Mouse (Mus musculus) embryonic facial prominence, embryonic 12.5 days (tissue): ENCODE data around the gene Spata18. TPM values are rescaled to one million over a fixed set of nuclear protein-coding genes. Genes with fewer than 3 reads are reported as not detected.

Source experiments
- ATAC-seq: fragments of 200-750 bp; cut with Nextera tagmentation; 2 replicates; pipeline ENCODE4 v1.8.0; 2017; ENCODE audit not compliant: insufficient number of reproducible peaks, insufficient read depth, low FRiP score, low TSS enrichment
- H3K27ac ChIP-seq: fragments of 300-500 bp; sonication (generic); 2 replicates; pipeline ENCODE4 v1.5.1; 2016; ENCODE audit warnings: mild to moderate bottlenecking
- H3K27me3 ChIP-seq: fragments of 300-500 bp; sonication (generic); 2 replicates; pipeline ENCODE4 v1.6.1; 2016; ENCODE audit warnings: mild to moderate bottlenecking, moderate library complexity
- H3K36me3 ChIP-seq: fragments of 300-500 bp; sonication (generic); 2 replicates; pipeline ENCODE4 v1.6.1; 2016; ENCODE audit warnings: mild to moderate bottlenecking
- H3K4me1 ChIP-seq: fragments of 300-500 bp; sonication (generic); 2 replicates; pipeline ENCODE4 v1.6.1; 2016
- H3K4me2 ChIP-seq: fragments of 300-500 bp; sonication (generic); replicated peaks from 2 replicates; pipeline ENCODE4 v1.6.1; 2016; ENCODE audit warnings: mild to moderate bottlenecking, moderate library complexity
- H3K4me3 ChIP-seq: fragments of 300-500 bp; sonication (generic); 2 replicates; pipeline ENCODE4 v1.5.1; 2016; ENCODE audit warnings: mild to moderate bottlenecking
- H3K9ac ChIP-seq: fragments of 300-500 bp; sonication (generic); 2 replicates; pipeline ENCODE4 v1.6.1; 2016; ENCODE audit warnings: mild to moderate bottlenecking, moderate library complexity
- H3K9me3 ChIP-seq: fragments of 300-500 bp; sonication (generic); 2 replicates; pipeline ENCODE4 v1.6.1; 2016; ENCODE audit warnings: mild to moderate bottlenecking, moderate library complexity
- WGBS: fragments of 180-500 bp; shearing (Covaris S2); methylation state at CpG from one replicate; pipeline ENCODE4 v1.1.7; 2016; 5-methylcytosine and 5-hydroxymethylcytosine counted together
- polyA plus RNA-seq: library from polyadenylated mRNA; unstranded; fragments of >200 nt; fragmentation: Nextera tagmentation; extraction: Ambion mirVana; gene quantifications from 2 replicates; pipeline ENCODE4 v1.2.1, GENCODE M21; 2016

The Spata18 gene
- polyA plus RNA-seq = 0.29 TPM in 2 replicates

- no peaks in the 10 kb centered on the region for H3K36me3 ChIP-seq
- no peaks in the 10 kb centered on the region for H3K9me3 ChIP-seq
- H3K4me3 ChIP-seq = peak within 1 kb of the TSS; percentile 46
- H3K9ac ChIP-seq = peak within 1 kb of the TSS; percentile 31
- H3K4me1 ChIP-seq = peaks cover 26% of the 10 kb centered on the region
- H3K27me3 ChIP-seq = peaks cover 60% of the 10 kb centered on the region
- H3K4me2 ChIP-seq = peak within 1 kb of the TSS; percentile 92
- no peak for ATAC-seq
- no peak within 1 kb of the TSS for H3K27ac ChIP-seq
- WGBS = under 1% methylated on average over 57 of the region's 57 CpGs
Observed at GRCm38 (mm10) chr5:73651061-73651854, at the start of gene Spata18. Gene Spata18, plus strand, starts transcription at chr5:73651379.

- no peak overlapping the region for H3K4me3 ChIP-seq
- no peak overlapping the region for H3K27ac ChIP-seq
- H3K4me2 ChIP-seq = no peak overlapping the region
- no peaks in the 10 kb centered on the region for H3K36me3 ChIP-seq
- 0 out of 2 replicates have a peak, but pooled peaks cover 3% of the 10 kb centered on the region for H3K4me1 ChIP-seq
- WGBS = 72% methylated on average over 3 of the region's 3 CpGs
- H3K9ac ChIP-seq = no peak overlapping the region
- H3K9me3 ChIP-seq = no peaks in the 10 kb centered on the region; the same call in 1 of the 2 replicates
- H3K27me3 ChIP-seq = no peaks in the 10 kb centered on the region
- ATAC-seq = no peak
Observed at GRCm38 (mm10) chr5:73602865-73603264, 48.3 kb upstream of the Spata18 start.

- no peaks in the 10 kb centered on the region; the same call in 1 of the 2 replicates for H3K9me3 ChIP-seq
- no peaks in the 10 kb centered on the region for H3K36me3 ChIP-seq
- H3K4me1 ChIP-seq = no peaks in the 10 kb centered on the region
- ATAC-seq = no peak
- no peak overlapping the region for H3K27ac ChIP-seq
- H3K27me3 ChIP-seq = no peaks in the 10 kb centered on the region
- WGBS = 85% methylated on average over 6 of the region's 6 CpGs
- H3K4me3 ChIP-seq = no peak overlapping the region
- H3K4me2 ChIP-seq = no peak overlapping the region
- no peak overlapping the region for H3K9ac ChIP-seq
Observed at GRCm38 (mm10) chr5:73604542-73604941, 46.6 kb upstream of the Spata18 start.

- Histone ChIP-seq H3K9me3 (no peaks in the 10 kb centered on the region; the same call in 1 of the 2 replicates), H3K4me1 (no peaks in the 10 kb centered on the region), H3K27me3 (no peaks in the 10 kb centered on the region), H3K4me3 (no peak overlapping the region), H3K36me3 (no peaks in the 10 kb centered on the region), H3K9ac (no peak overlapping the region), H3K27ac (no peak overlapping the region), H3K4me2 (no peak overlapping the region)
- ATAC-seq = no peak
- 88% methylated on average over 6 of the region's 6 CpGs for WGBS
Observed at GRCm38 (mm10) chr5:73604964-73605363, 46.2 kb upstream of the Spata18 start.

- no peak for ATAC-seq
- Histone ChIP-seq H3K4me2 (no peak overlapping the region), H3K9ac (no peak overlapping the region), H3K27ac (no peak overlapping the region), H3K36me3 (no peaks in the 10 kb centered on the region), H3K9me3 (no peaks in the 10 kb centered on the region; the same call in 1 of the 2 replicates), H3K4me1 (no peaks in the 10 kb centered on the region), H3K4me3 (no peak overlapping the region), H3K27me3 (no peaks in the 10 kb centered on the region)
- WGBS = 93% methylated on average over 4 of the region's 4 CpGs
Observed at GRCm38 (mm10) chr5:73611071-73611470, 40.1 kb upstream of the Spata18 start.

DNA sequence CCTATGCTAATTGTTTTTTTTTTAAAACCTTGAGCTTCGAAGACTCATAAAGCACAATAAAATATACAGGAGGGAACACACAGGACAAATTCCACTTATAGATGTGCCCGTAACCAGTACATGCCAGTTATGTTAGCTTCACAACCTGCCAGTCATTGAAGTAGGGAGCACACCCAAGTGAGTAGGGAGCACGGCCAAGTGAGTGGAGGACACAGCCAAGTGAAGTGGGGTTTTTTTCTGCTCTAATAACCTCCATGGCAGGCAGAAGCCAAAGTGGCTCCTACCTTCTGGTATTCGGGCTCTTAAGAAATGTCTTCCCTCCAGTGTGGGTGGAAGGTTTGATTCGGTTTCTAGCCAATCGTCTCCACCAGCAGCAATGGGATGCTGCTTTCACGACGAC lies 37.9 kb upstream of the Spata18 start:
- Histone ChIP-seq H3K27me3 (no peaks in the 10 kb centered on the region), H3K4me2 (no peak overlapping the region), H3K4me3 (no peak overlapping the region), H3K36me3 (no peaks in the 10 kb centered on the region), H3K27ac (no peak overlapping the region), H3K4me1 (no peaks in the 10 kb centered on the region), H3K9ac (no peak overlapping the region), H3K9me3 (no peaks in the 10 kb centered on the region)
- no peak for ATAC-seq
- 91% methylated on average over 8 of the region's 8 CpGs for WGBS

DNA sequence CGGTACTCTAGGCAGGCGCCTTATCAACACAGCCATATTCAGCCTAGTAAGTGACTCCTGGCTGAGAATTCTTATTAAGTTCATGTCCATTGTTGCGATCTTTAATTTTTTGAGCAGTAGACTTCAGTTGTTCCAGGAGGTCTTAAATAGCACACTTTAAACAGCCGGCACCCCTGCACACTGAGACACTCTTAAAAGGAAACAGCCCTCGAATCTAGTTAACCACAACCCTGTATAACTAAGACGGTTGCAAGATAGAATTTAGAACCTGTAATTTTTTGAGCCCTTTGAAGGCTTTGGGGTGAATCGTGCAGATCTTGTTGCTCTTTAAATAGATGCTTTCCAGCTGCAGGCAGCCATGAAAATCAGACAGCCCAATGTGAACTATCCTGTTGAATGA lies 36.0 kb upstream of the Spata18 start:
- whole genome bisulfite sequencing = 55% methylated on average over 7 of the region's 7 CpGs
- no peak overlapping the region for H3K27ac ChIP-seq

DNA sequence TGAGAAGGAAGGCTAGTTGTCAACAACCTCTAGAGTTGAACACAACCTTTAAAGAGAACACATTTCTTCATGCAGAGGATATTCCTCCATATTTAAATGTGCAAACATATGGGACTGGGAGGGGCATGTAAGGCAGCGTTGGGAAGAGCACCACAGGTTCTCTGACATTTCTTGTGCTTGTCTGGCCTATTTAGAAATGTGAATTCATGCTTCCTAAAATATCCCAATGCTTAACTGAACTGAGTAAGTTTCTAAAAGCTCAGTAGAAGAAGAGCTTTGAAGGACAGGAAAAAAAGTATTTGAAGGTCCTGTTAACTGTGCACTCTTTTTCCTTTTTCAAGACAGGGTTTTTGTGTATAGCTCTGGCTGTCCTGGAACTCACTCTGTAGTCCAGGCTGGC lies 32.2 kb upstream of the Spata18 start:
- no peak overlapping the region for H3K9ac ChIP-seq
- 78% methylated on average over 1 of the region's 1 CpGs for WGBS
- no peak overlapping the region for H3K4me3 ChIP-seq
- no peaks in the 10 kb centered on the region for H3K9me3 ChIP-seq
- 0 out of 2 replicates have a peak, but pooled peaks cover 2% of the 10 kb centered on the region for H3K4me1 ChIP-seq
- no peaks in the 10 kb centered on the region for H3K36me3 ChIP-seq
- ATAC-seq = no peak
- no peak overlapping the region for H3K4me2 ChIP-seq
- no peaks in the 10 kb centered on the region for H3K27me3 ChIP-seq
- no peak overlapping the region for H3K27ac ChIP-seq

More for the DNA sequence above, 36.0 kb upstream of the Spata18 start:
- H3K9ac ChIP-seq = no peak overlapping the region
- ATAC-seq = no peak
- H3K4me3 ChIP-seq = no peak overlapping the region
- 0 out of 2 replicates have a peak, but pooled peaks cover 2% of the 10 kb centered on the region for H3K4me1 ChIP-seq
- no peaks in the 10 kb centered on the region for H3K27me3 ChIP-seq
- H3K36me3 ChIP-seq = no peaks in the 10 kb centered on the region
- no peak overlapping the region for H3K4me2 ChIP-seq
- H3K9me3 ChIP-seq = no peaks in the 10 kb centered on the region

DNA sequence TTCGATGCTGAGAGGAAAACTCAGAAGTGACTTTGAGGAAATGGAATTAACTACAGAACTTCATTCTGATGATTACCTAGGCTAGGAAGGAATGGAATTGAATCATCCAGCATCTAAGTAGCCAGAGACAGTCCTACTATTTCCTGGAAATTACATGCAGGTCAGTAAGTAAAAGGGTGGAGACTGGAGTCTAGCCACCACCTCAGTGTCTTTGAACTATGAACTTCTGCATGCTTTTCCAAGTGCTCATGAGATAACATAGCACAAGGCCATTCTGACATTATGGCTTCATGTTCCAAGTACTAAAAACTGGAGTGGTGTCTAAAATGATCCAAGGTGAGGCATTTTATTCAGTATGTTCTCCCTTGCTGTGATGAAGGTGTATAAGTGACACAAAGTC lies 25.7 kb upstream of the Spata18 start:
- Histone ChIP-seq H3K9me3 (no peaks in the 10 kb centered on the region), H3K4me1 (no peaks in the 10 kb centered on the region), H3K36me3 (no peaks in the 10 kb centered on the region), H3K4me2 (no peak overlapping the region), H3K27ac (no peak overlapping the region), H3K27me3 (no peaks in the 10 kb centered on the region), H3K9ac (no peak overlapping the region), H3K4me3 (no peak overlapping the region)
- 30% methylated on average over 1 of the region's 1 CpGs for WGBS
- no peak for ATAC-seq

DNA sequence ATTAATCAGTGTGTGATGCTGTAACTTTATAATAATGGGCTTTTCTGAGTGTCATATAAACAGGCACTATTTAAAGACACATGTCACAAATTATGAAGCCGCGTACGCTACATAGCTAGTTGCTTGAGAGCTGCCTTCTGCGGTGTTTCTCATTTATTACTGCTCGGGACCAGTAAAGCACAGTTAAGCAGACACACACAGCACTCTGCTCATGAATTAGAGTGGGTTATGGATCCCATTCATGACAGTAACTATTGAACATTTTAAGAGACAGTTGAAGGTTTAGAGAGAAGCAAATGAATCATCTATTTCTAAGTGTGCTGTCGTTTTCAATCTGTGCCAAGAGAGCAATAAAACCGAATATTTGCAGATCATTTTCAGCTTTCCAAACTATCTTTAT lies 24.3 kb upstream of the Spata18 start:
- 86% methylated on average over 7 of the region's 7 CpGs for WGBS
- Histone ChIP-seq H3K36me3 (no peaks in the 10 kb centered on the region), H3K4me1 (no peaks in the 10 kb centered on the region), H3K9ac (no peak overlapping the region), H3K4me2 (no peak overlapping the region), H3K27ac (no peak overlapping the region), H3K9me3 (no peaks in the 10 kb centered on the region), H3K27me3 (no peaks in the 10 kb centered on the region), H3K4me3 (no peak overlapping the region)
- ATAC-seq = no peak

- Histone ChIP-seq H3K27ac (no peak overlapping the region), H3K9me3 (no peaks in the 10 kb centered on the region), H3K4me1 (no peaks in the 10 kb centered on the region), H3K4me3 (no peak overlapping the region), H3K4me2 (no peak overlapping the region), H3K27me3 (no peaks in the 10 kb centered on the region), H3K9ac (no peak overlapping the region), H3K36me3 (no peaks in the 10 kb centered on the region)
- 54% methylated on average over 4 of the region's 4 CpGs for WGBS
- no peak for ATAC-seq
Observed at GRCm38 (mm10) chr5:73627559-73627958, 23.6 kb upstream of the Spata18 start.

- Histone ChIP-seq H3K36me3 (no peaks in the 10 kb centered on the region), H3K9me3 (no peaks in the 10 kb centered on the region), H3K9ac (no peak overlapping the region), H3K4me3 (no peak overlapping the region), H3K4me2 (no peak overlapping the region), H3K27ac (no peak overlapping the region), H3K4me1 (no peaks in the 10 kb centered on the region), H3K27me3 (no peaks in the 10 kb centered on the region)
- 79% methylated on average over 15 of the region's 15 CpGs for WGBS
- no peak for ATAC-seq
Observed at GRCm38 (mm10) chr5:73627991-73628390, 23.2 kb upstream of the Spata18 start.
